Mouse (Mus musculus): ENCODE measurements at regions not wholly inside any gene's neighbourhood (a gene's known extent, or its start where the extent isn't known, plus 50 kb on each side); places are given as distances from the start of the nearest gene placed in this dataset.

GRCm38 (mm10) chr1:194244776-194245366 lies 373.1 kb upstream of the Plxna2 start:
- DNase-seq (ENCODE audit: extremely low spot score in 1 of 2, low spot score in 2 of 2): no peak
- intact Hi-C loops (cut with DNase I): no loop called here

GRCm38 (mm10) chr1:194241111-194241510 lies 376.9 kb upstream of the Plxna2 start:
- intact Hi-C loops (cut with DNase I): no loop called here
- DNase-seq (ENCODE audit: extremely low spot score in 1 of 2, low spot score in 2 of 2): no peak

GRCm38 (mm10) chr1:194231206-194231605 lies 386.8 kb upstream of the Plxna2 start:
- intact Hi-C loops (cut with DNase I): no loop called here
- peak; percentile 39 to 70 for DNase-seq (ENCODE audit: extremely low spot score in 1 of 2, low spot score in 2 of 2)

GRCm38 (mm10) chr1:194226550-194227160 lies 391.4 kb upstream of the Plxna2 start:
- no peak for DNase-seq (ENCODE audit: extremely low spot score in 1 of 2, low spot score in 2 of 2)
- intact Hi-C loops (cut with DNase I): loop anchor here (10.0 kb wide), 1 partner anchor 532 kb away; no protein-coding TSS in a partner anchor

GRCm38 (mm10) chr1:194225786-194226185 lies 392.2 kb upstream of the Plxna2 start:
- DNase-seq (ENCODE audit: extremely low spot score in 1 of 2, low spot score in 2 of 2): no peak
- intact Hi-C loops (cut with DNase I): loop anchor here (10.0 kb wide), 1 partner anchor 531 kb away; no protein-coding TSS in a partner anchor

- DNase-seq (ENCODE audit: extremely low spot score in 1 of 2, low spot score in 2 of 2): no peak
- intact Hi-C loops (cut with DNase I): loop anchor here (10.0 kb wide), 1 partner anchor 529 kb away; no protein-coding TSS in a partner anchor
Observed at GRCm38 (mm10) chr1:194224046-194224445, 394.0 kb upstream of the Plxna2 start.

- intact Hi-C loops (cut with DNase I): loop anchor here (10.0 kb wide), 1 partner anchor 529 kb away; no protein-coding TSS in a partner anchor
- no peak for DNase-seq (ENCODE audit: extremely low spot score in 1 of 2, low spot score in 2 of 2)
Observed at GRCm38 (mm10) chr1:194223610-194224009, 394.4 kb upstream of the Plxna2 start.

- intact Hi-C loops (cut with DNase I): loop anchor here (10.0 kb wide), 1 partner anchor 528 kb away; no protein-coding TSS in a partner anchor
Observed at GRCm38 (mm10) chr1:194223015-194223414, 395.0 kb upstream of the Plxna2 start.

GRCm38 (mm10) chr1:194208034-194209000 lies 409.7 kb upstream of the Plxna2 start:
- no peak for DNase-seq (ENCODE audit: extremely low spot score in 1 of 2, low spot score in 2 of 2)
- intact Hi-C loops (cut with DNase I): no loop called here

More at GRCm38 (mm10) chr1:194223015-194223414, 395.0 kb upstream of the Plxna2 start:
- DNase-seq (ENCODE audit: extremely low spot score in 1 of 2, low spot score in 2 of 2): peak; percentile 61 to 69

- intact Hi-C loops (cut with DNase I): no loop called here
- no peak for DNase-seq (ENCODE audit: extremely low spot score in 1 of 2, low spot score in 2 of 2)
Observed at GRCm38 (mm10) chr1:194197516-194197915, 420.5 kb upstream of the Plxna2 start.

- DNase-seq (ENCODE audit: extremely low spot score in 1 of 2, low spot score in 2 of 2): no peak
- intact Hi-C loops (cut with DNase I): no loop called here
Observed at GRCm38 (mm10) chr1:194182293-194182692, 435.7 kb upstream of the Plxna2 start.

GRCm38 (mm10) chr1:194161469-194161868 lies 456.5 kb upstream of the Plxna2 start:
- intact Hi-C loops (cut with DNase I): no loop called here
- DNase-seq (ENCODE audit: extremely low spot score in 1 of 2, low spot score in 2 of 2): no peak

GRCm38 (mm10) chr1:194160761-194161461 lies 457.1 kb upstream of the Plxna2 start:
- intact Hi-C loops (cut with DNase I): no loop called here
- DNase-seq (ENCODE audit: extremely low spot score in 1 of 2, low spot score in 2 of 2): peak in 1 of 2 experiments; percentile 5

GRCm38 (mm10) chr1:194157268-194157667 lies 460.8 kb upstream of the Plxna2 start:
- intact Hi-C loops (cut with DNase I): no loop called here
- no peak for DNase-seq (ENCODE audit: extremely low spot score in 1 of 2, low spot score in 2 of 2)

GRCm38 (mm10) chr1:194148416-194149364 lies 469.3 kb upstream of the Plxna2 start:
- intact Hi-C loops (cut with DNase I): no loop called here

GRCm38 (mm10) chr1:194117631-194118360 lies 500.2 kb upstream of the Plxna2 start:
- intact Hi-C loops (cut with DNase I): no loop called here
- no peak for DNase-seq (ENCODE audit: extremely low spot score in 1 of 2, low spot score in 2 of 2)

More at GRCm38 (mm10) chr1:194148416-194149364, 469.3 kb upstream of the Plxna2 start:
- DNase-seq (ENCODE audit: extremely low spot score in 1 of 2, low spot score in 2 of 2): peak; percentile 20 to 45

- no peak for DNase-seq (ENCODE audit: extremely low spot score in 1 of 2, low spot score in 2 of 2)
- intact Hi-C loops (cut with DNase I): no loop called here
Observed at GRCm38 (mm10) chr1:194114399-194114798, 503.6 kb upstream of the Plxna2 start.

All from left cerebral cortex, postnatal 10 days (tissue).